Mouse (Mus musculus) liver (tissue): ENCODE measurements around the gene Slc12a6.

Experiments
- DNase-seq: peaks from one replicate; pipeline ENCODE4 v3.0.0-alpha.2; 2020; ENCODE audit warnings: mixed read lengths

Gene Slc12a6

DNA sequence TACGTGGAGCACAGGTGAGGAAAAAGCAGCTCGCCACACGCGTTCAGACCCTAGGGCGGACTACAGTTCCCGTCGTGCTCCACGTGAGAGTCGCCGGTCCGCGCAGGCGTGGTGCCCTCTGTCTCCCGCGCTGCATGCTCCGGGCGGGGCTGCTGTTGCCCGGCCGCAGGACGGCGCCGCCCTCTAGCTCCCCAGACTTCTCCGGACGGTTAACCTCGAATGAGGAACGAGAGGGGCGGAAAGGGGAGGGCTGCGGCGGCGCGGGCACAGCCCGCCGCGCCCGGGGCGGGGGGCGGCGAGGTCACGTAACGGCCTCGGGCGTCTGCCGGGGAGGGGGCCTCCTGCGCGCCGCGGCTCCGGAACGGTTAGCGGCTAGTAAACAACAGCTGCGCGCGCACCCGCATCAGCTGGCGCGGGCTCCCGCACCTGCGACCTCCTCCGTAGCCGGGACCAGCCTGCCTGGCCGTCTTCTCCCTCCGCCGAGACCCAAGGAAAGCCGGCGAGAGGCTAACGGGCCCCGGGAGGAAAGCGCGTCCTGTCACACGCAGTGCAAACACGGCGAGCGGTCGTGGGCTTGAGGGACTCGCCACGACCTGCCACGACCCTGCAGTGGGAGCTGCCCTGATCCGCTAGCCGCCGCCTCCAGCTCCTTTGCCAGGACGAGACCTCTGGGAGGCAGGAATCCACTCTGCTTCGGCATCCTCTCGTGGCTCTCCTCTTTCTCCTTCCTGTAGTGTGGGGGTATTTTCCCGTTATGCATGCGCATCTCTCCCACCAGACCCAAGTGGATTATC, at the start of gene Slc12a6:
Gene Slc12a6, plus strand, starts transcription at position 378 of the 794 bp plus-strand sequence.
- peak; percentile 96 for DNase-seq

DNA sequence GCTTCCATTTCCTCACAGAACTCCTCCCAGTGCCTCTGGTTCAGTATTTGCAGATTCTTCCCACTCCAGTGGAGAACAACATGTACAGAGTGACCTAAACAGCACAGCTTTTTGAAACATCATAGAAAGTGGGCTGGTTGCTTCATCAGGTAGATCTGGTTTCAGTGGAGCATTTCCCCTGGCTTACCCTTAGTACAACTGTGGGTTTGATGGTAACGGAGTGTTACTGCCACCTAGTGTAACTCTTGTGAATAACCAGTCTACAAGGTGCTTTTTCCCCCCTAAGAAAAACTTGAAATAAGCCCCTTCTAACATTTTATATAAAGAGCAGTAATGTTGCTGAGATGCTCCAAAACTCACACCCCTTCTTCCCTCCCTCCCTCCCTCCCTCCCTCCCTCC, 49.6 kb upstream of the Slc12a6 start:
- no peak for DNase-seq

DNA sequence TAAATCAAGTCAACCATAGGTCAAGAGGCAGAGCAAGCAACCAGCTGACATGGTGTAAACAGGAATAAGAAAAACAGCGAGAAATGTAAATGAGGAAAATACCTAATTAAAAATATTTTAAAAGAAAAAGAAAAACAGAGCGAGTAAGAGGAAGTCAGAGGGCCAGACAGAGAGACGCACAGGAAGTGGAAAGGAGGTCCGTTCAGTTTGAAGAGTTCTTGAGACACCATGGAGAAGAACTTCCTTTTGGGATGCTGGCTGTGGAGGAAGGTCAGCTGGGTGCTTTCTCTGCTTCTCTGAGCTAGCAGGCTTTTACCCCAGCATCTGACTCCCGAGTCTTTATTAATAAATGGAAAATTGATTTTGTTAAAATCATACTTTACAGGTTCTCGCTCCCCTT, 48.0 kb upstream of the Slc12a6 start:
- DNase-seq: no peak

DNA sequence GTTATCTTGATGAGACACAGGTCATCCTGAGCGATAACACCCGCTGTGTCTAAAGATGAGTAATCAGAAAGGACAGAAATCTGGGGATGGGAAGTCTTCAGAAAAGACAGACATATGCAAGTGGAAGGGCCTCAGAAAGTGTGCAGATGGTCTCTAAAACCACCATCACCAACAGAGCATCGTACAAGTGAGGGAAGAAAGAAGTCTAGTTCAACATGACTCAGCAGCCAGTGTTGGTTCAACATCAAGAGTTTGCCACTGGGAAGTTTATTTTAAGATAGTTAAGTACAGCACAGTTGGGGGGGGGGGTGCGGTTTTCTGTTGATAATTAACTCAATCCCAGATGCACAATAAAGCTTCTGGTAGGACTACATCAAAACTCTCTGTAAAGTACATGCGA, 44.7 kb upstream of the Slc12a6 start:
- DNase-seq: no peak

DNA sequence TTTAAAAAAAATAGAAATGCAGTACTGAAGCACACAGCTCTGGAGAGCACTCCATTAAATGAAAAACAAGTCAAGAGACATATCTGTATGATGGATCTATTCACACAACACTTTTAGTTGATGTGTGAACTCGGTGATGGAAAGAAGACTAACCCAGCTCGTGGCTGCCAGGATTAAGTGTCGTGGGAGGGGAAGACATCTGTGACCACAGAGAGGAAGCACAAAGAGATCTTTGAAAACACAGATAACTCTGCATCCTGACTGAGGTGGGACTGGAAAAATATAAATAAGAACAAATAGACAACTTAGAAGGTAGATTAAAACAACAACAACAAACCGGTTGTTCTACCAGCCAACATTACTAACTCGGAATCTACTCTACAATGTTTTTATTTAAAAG, 43.0 kb upstream of the Slc12a6 start:
- no peak for DNase-seq

DNA sequence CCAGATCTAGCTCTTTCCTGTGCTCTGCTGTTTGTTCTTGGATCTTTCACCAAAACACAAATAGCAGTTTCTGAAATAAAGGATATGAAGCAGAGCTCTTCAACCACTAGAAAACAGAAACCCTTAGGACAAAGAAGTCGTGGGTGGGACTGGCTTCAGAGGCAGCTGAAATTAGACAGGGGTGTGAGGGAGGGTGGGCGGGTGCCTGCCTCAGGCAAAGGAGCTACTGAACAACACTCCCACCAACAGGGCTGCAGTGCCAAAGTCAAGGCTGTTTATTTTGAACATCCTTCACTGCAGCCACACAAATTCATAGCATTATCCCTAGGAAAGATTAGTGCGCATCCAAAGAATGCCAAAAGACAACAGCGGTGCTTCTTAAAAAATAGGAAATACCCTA, 41.3 kb upstream of the Slc12a6 start:
- no peak for DNase-seq

DNA sequence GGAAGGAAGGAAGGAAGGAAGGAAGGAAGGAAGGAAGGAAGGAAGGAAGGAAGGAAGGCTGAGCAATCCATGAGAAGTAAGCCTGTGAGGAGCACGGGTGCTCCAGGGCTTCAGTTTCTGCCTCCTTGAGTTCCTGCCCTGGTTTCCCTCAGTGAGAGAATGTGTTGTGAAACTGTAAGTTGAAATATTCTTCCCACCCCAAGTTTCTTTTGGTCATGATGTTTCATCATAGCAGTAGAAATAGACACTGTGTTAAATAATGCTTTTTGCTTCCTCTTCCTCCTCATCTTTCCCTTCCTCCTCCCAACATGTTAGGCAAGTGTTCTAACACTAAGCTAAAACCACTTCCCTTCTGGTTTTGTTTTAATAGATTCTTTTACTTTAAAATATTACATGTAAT, 33.0 kb upstream of the Slc12a6 start:
- DNase-seq: no peak

DNA sequence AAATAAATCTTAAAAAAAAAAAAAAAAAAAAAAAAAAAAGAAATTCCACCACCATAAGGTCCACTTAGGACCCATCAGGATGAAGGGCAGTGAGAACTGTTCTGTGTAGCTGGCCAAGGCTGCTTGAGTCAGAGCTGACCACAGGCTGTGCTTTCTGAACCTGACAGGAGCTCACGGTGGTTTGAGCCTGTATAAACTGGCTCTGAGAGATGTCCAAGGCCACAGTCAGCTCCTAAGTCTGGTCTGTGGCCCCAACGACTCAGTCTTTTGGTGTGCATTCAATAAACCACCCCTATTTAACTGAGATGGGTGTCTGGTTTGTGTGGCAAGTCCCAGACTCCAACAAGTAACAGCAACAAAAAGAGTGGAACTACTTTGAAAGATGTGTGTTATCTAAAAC, 29.0 kb upstream of the Slc12a6 start:
- DNase-seq: no peak

DNA sequence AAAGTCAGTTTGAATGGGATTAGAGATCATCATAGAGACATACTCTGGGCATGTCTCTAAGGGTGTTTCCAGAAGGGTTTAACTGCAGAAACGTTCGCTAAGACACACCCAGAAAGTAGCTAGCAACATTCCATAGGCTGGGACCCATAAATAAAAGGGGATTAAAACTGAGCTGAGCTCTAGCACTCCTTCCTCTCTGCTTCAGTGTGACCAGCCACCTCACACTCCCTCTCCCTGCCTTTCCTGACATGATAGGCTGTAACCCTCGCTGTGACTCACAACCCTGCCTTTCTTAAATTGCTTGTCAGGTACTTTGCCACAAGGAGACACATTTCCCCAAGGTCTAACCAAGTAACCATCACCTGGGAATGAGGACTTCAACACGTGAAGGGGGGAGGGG, 27.6 kb upstream of the Slc12a6 start:
- no peak for DNase-seq

DNA sequence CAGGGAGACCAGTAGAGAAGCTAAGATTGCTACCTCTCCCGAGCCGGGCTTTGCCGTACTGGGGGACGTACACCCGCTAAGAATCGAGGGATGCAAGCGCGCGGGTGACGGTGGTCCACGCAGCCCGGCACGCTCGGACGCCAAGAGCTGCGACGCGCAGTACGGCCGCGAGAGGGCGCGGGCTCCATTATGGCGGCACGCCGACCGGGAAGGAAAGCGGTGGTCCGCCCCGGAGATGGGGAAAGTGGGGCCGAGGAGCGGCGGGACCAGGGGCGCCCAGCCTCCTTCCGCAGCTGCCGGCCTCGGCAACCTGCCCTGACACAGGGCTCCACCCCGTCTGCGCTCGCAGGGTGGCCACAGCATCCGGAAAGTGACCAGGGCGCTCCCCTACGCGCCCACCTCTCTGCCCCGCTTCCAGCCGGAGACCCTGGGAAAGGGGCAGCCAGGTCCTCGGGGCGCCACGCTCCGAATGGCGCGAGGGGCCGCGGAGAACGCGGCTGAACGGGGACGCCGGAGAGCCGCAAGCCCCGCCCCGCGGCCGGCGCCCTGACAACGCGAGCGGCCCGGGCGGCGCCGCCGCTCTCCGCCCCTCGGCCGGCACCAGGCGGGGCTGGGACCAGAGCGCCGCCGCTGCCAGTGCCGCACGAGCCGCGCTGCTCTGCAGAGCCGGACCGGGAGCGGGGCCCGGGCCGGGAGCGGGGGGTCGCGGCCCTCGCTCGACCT, 26.3 kb upstream of the Slc12a6 start, which contains the start of gene Lpcat4:
Gene Lpcat4, plus strand, starts transcription at position 257 of the 723 bp plus-strand sequence.
- DNase-seq: peak; percentile 88

DNA sequence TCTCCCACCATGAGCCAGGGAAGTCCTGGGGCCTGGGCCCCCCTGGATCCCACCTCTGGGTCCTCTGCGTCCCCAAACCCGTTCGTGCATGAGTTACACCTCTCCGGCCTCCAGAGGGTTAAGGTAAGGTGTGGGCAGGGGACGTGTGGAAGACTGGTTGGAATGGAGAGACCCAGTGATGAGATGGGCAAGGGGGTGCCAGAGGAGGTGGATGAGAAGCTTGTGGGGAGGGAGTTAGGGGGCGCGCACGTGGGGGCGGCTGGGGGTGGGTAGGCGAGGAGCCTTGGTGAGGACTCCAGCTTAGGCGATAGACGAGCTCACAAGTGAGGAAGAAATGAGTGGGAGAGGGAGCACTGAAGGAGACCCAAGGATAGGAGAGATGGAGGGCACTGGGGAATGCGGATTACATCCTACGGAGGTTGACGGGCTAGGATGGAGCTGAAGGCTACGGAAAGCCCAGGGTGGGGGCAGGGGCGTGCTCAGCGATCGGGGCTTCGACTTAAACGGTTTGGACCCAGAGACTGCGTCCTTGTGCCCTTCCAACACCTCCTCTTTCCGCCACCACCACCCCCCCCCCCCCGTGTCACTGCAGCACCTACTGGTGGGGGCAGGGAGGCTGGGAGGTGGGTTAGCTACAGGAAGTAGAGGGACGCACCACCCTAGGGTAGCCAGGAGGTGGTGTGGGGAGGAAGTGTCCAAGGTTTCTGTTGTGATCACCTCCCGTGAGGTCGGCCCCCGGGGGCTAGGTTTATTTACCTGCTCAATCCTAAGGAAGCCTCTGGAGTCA, 25.5 kb upstream of the Slc12a6 start:
- peak; percentile 18 for DNase-seq

DNA sequence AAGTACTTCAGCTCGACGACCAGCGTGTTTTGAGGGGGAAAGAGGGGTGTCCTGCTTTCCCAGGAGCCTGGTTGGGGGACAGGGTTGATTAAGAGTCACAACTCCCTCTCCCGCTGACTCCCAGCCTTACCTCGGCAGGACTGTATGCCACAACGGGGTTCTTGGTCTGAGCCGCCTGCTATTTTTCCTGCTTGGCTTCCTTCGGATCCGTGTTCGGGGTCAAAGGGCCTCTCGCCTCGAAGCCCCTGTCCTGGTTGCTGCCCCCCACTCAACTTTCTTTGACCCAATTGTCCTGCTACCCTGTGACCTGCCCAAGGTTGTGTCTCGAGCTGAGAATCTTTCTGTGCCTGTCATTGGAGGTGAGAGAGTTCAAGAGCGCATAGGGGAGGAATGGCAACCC, 23.8 kb upstream of the Slc12a6 start:
- DNase-seq: no peak

DNA sequence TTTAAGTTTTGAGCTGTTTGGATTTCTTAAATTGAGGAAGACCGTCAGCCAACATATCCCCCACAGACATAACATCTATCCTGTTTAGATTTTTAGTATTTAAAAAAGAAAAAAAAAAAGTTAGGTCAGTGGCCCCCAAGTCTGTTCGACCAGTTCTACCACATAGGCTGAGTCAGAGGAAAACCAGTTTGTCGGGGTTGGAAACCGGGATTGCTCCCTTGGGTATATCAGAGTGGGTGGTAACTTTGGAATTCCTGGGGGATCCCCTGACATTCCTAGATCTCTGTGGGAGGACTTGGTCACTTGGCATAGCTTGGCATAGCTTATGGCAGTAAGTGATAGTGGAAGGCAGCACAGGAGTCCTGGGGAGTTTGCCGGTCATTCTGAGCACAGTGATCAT, 20.3 kb upstream of the Slc12a6 start:
- no peak for DNase-seq

DNA sequence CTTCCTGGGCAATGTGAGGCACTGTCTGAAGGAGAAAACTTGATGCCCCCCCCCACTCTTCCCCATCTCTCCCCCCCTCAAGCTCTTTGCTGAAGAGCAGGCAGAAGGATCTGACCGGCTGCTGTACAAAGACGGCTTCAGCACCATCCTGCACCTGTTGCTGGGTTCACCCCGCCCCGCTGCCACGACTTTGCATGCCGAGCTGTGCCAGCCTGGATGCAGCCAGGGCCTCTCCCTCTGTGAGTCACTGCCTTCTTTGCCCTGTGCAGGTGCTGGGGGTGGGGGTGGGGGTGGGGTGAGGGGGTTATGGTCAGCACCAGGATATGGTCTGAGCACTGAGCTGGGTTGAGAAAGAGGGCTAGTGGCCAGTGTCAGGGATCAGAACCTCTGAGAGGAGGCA, 19.4 kb upstream of the Slc12a6 start:
- DNase-seq: no peak

DNA sequence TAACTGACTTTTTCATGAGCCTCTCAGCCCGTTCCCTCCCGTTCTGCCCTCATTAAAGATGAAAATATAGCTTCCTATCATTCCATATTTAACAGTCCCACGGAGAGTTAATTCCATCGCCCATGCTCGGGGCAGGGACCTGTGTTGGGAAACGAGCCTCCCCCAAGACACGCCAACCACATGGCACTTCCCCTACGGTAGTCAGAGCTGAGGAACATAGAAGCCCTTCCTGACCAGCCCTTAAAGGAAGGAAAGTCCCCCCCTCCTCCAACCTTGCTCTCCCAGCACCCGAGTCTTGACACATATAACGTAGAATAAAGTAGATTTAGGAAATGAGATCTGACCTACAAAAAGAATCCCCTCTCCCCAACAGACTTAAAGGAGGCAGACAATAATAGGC, 18.3 kb upstream of the Slc12a6 start:
- no peak for DNase-seq

DNA sequence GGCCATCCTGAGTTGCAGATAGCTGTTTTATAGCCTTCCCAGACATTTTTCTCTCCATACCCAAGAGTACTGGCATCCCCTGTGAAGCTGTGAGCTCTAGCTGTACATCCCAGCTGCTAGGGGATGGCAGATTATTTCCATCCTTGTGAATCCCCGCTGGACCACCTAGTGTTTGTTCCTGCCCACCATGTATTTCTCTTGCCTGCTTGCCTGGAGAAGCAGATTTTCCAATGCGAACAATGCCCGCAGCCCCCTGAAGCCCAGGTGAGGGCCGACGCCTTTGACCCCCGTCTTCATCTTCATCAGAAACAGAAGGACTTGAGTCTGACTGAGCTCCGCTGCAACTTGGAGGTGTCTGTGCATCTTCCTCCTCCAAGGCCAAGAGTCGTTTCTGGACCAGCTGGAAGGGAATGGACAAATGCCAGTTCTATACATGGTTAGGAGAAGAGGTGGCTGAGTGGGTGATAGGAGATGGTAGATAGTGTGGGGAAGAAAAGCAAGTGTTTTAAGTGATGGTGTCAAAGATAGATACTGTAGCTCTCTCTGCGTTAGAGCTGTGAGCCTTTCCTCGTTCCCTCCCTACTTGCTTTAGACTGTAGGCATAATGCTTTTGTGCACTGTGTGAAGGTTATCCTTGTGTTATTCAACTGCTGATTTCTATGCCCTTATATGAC, 15.7 kb upstream of the Slc12a6 start:
- no peak for DNase-seq

DNA sequence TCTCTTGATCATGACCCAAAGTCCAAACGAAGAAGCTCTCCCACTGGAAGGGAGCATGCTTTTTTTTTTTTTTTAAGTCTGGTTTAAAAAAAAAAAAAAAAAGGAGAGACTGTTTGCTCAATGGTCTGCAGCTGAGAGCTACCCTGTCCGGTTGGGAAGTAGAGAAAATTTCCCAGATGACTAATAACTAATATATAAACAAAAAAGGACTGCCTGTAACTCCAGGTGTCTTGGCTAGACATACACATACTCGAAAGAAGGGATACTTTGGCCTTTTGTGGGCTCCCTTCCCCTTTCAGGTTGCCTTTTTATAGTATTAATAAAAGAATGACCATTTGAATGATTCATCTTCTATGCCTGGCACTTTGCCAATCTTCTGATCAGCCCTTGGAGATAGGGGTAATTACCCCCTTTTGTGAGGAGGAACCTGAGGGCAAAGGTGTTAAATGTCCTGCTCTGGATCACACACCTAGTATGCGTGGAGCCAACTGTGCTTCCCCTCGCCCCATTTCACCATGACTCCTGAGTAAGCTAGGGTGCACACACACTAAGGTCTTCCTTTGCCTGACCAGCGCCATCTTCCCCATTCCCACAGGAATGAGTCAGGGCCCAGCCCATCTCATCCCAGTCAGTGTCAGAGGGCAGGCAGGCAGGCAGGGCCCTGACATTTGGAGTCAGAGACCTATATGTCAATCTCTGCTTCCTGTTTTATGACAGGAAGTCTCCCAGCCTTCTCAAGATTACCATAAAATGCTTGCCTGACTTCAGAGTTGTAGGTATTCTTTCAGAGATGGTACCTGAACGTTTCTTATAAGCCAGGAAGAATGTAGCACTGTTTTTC, 10.7 kb upstream of the Slc12a6 start:
- DNase-seq: no peak

DNA sequence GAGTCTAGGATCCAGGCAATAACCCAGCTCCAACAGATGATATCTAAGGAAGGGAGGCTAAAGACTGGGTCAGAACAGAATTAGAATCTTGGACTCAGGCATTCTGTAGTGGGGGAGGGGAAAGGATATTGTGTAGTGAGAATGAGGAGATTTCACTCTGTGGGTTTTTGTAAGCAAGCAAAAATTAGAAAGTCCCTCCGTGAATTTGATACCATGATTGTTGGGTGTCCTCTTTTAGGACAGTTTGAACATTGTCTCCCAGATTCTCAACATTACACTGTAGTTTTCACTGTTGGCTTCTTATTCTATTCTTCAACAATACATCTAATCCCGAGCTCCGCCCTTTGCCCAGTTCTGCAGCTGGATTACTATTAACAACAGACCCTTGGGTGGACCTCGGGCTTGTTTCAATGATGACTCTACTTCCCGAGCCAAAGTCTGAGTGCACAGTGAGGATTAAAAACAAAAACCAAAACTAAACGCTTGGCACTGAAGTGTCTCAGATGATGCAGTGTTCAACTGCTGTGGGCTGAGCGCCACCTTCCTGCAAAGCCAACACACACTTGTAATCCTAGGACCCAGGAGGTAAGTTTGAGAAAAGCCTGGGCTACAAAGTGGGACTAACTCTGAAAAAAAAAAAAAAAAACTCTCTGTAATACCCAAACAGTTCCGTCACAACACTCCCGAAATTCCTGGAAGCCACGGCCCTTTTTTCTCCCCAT, 6.2 kb upstream of the Slc12a6 start, which contains the start of gene Nutm1:
Gene Nutm1, minus strand, starts transcription at position 51 of the 722 bp plus-strand sequence.
- no peak for DNase-seq

DNA sequence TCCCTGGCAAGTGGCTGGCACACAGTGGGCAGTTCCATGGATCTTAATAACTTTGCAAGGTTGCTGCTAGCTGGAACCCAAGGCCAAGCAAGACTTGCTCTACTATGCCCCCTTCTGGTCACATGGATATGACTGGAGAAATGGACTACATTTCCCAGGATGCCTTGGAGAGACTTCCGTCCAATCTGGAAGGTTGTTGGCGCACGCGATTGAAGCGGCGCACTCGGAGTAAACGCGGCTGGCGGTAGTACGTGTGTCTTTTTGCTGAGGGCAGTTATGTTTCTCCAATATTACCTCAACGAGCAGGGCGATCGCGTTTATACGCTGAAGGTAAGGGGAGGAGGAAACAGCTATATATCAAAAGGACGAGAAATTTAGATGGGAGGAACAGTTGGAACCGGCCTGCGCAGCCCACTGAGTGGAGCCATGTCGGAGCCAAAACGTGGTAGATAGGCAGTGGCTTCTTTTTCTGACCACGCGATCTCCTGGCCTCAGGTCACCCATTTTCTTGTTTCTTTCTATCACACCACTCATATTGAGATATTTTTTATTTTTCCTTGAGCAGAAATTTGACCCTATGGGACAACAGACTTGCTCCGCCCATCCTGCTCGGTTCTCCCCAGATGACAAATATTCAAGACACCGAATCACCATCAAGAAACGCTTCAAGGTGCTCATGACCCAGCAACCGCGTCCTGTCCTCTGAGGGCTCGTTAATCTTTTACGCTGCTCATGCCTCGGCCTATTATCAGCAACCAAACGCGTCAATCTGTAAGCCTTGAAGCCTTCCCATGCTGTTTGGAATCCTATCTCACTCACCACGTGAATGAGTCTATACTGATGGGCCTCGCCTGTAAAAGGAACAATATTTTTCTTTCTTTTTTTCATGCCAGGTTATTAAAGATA, 3.6 kb upstream of the Slc12a6 start, which contains the start of gene Nop10:
Gene Nop10, plus strand, starts transcription at position 179 of the 906 bp plus-strand sequence.
- DNase-seq: peak; percentile 86

DNA sequence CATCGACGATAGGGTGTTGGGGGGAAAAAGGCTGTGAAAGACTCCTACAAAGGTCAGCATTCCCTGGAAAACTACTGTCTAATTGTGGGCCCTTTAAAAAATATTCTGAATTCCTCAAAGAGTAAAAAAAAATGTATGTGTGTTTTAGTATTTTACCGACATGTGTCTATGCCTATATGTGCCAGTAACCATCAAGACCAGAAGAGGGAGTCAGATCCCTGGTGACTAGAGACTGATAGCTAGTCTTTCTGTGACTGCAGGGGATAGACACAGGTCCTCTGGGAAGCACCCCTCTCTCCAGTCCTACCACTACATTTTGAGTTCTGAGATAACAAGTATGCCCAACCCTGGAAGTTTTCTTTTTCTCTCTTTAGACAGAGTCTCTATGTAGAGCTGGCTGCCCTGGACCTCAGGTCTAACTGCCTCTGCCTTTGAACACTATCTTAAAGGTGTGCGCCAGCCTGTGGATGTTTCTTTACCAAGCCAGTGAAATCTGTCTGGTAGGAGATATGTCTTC, 2.8 kb upstream of the Slc12a6 start:
- no peak for DNase-seq
